Mouse (Mus musculus) neural tube, embryonic 13.5 days (tissue): Measurements from ENCODE around the gene Hoxb3. TPM values are rescaled to one million over a fixed set of nuclear protein-coding genes. Genes with fewer than 3 reads are reported as not detected.

Experiments
- ATAC-seq: fragments of 200-750 bp; cut with Nextera tagmentation; 2 replicates; pipeline ENCODE4 v1.8.0; 2017; ENCODE audit warnings: low read depth, mild to moderate bottlenecking, moderate TSS enrichment, moderate library complexity
- H3K27ac ChIP-seq: fragments of 300-500 bp; sonication (generic); replicated peaks from 2 replicates; pipeline ENCODE4 v1.5.1; 2015; ENCODE audit warnings: moderate library complexity, mild to moderate bottlenecking, inconsistent platforms
- H3K27me3 ChIP-seq: fragments of 300-500 bp; sonication (generic); 2 replicates; pipeline ENCODE4 v1.6.1; 2015; ENCODE audit warnings: mild to moderate bottlenecking, inconsistent platforms
- H3K36me3 ChIP-seq: fragments of 300-500 bp; sonication (generic); 2 replicates; pipeline ENCODE4 v1.6.1; 2015; ENCODE audit warnings: mild to moderate bottlenecking, inconsistent platforms
- H3K4me1 ChIP-seq: fragments of 300-500 bp; sonication (generic); replicated peaks from 2 replicates; pipeline ENCODE4 v1.6.1; 2015; ENCODE audit warnings: inconsistent platforms
- H3K4me2 ChIP-seq: fragments of 300-500 bp; sonication (generic); 2 replicates; pipeline ENCODE4 v1.6.1; 2015; ENCODE audit warnings: inconsistent platforms, mild to moderate bottlenecking, moderate library complexity
- H3K4me3 ChIP-seq: fragments of 300-500 bp; sonication (generic); 2 replicates; pipeline ENCODE4 v1.5.1; 2015; ENCODE audit warnings: mild to moderate bottlenecking, inconsistent platforms
- H3K9ac ChIP-seq: fragments of 300-500 bp; sonication (generic); 2 replicates; pipeline ENCODE4 v1.6.1; 2015; ENCODE audit warnings: moderate library complexity, mild to moderate bottlenecking, inconsistent platforms
- H3K9me3 ChIP-seq: fragments of 300-500 bp; sonication (generic); 2 replicates; pipeline ENCODE4 v1.6.1; 2016; ENCODE audit warnings: inconsistent platforms
- WGBS: fragments of 180-500 bp; shearing (Covaris S2); methylation state at CpG from one replicate; pipeline ENCODE4 v1.1.7; 2015; 5-methylcytosine and 5-hydroxymethylcytosine counted together
- polyA plus RNA-seq: library from polyadenylated mRNA; unstranded; fragments of >200 nt; fragmentation: Nextera tagmentation; extraction: Ambion mirVana; gene quantifications from 2 replicates; pipeline ENCODE4 v1.2.1, GENCODE M21; 2015

Gene Hoxb3
- polyA plus RNA-seq, 1 experiment from 2014 or later: 12.8 TPM

GRCm38 (mm10) chr11:96317608-96318367, 5.3 kb upstream of the Hoxb3 start, which contains the start of gene Hoxb4:
Hoxb4 (plus strand) TSS chr11:96318267.
- peaks cover 89% of the 10 kb centered on the region for H3K4me1 ChIP-seq
- no peaks in the 10 kb centered on the region for H3K27me3 ChIP-seq

GRCm38 (mm10) chr11:96318368-96319070, 4.6 kb upstream of the Hoxb3 start:
- Histone ChIP-seq H3K27me3 (no peaks in the 10 kb centered on the region), H3K9ac (peak overlapping the region; percentile 100)

More at GRCm38 (mm10) chr11:96317608-96318367, 5.3 kb upstream of the Hoxb3 start, which contains the start of gene Hoxb4:
- Histone ChIP-seq H3K36me3 (peaks cover 7% of the 10 kb centered on the region; the same call in 1 of the 2 replicates), H3K4me3 (peak within 1 kb of the TSS; percentile 99), H3K4me2 (peak within 1 kb of the TSS; percentile 96), H3K27ac (peak within 1 kb of the TSS; percentile 100), H3K9me3 (no peaks in the 10 kb centered on the region), H3K9ac (peak within 1 kb of the TSS; percentile 100)
- 0 out of 2 replicates have a peak, but pooled peaks have one; percentile 3 for ATAC-seq
- 1% methylated on average over 28 of the region's 28 CpGs for WGBS

GRCm38 (mm10) chr11:96319071-96319902, 3.8 kb upstream of the Hoxb3 start:
- under 1% methylated on average over 34 of the region's 34 CpGs for WGBS
- H3K4me3 ChIP-seq: peak overlapping the region; percentile 99
- peaks cover 10% of the 10 kb centered on the region; the same call in 1 of the 2 replicates for H3K36me3 ChIP-seq
- H3K9ac ChIP-seq: peak overlapping the region; percentile 100
- ATAC-seq: peak; percentile 88
- no peaks in the 10 kb centered on the region for H3K27me3 ChIP-seq
- peak overlapping the region; percentile 96 for H3K4me2 ChIP-seq
- no peaks in the 10 kb centered on the region for H3K9me3 ChIP-seq
- H3K4me1 ChIP-seq: peaks cover 89% of the 10 kb centered on the region
- H3K27ac ChIP-seq: peak overlapping the region; percentile 100

More at GRCm38 (mm10) chr11:96318368-96319070, 4.6 kb upstream of the Hoxb3 start:
- Histone ChIP-seq H3K9me3 (no peaks in the 10 kb centered on the region), H3K36me3 (peaks cover 7% of the 10 kb centered on the region; the same call in 1 of the 2 replicates), H3K4me3 (peak overlapping the region; percentile 99), H3K27ac (peak overlapping the region; percentile 100), H3K4me1 (peaks cover 89% of the 10 kb centered on the region), H3K4me2 (peak overlapping the region; percentile 96)
- under 1% methylated on average over 29 of the region's 45 CpGs for WGBS
- peak; percentile 67 for ATAC-seq

GRCm38 (mm10) chr11:96319910-96320309, 3.2 kb upstream of the Hoxb3 start:
- Histone ChIP-seq H3K27me3 (no peaks in the 10 kb centered on the region), H3K4me2 (peak overlapping the region; percentile 96), H3K4me3 (peak overlapping the region; percentile 99), H3K27ac (peak overlapping the region; percentile 100), H3K4me1 (peaks cover 89% of the 10 kb centered on the region), H3K9ac (peak overlapping the region; percentile 100), H3K36me3 (peaks cover 10% of the 10 kb centered on the region; the same call in 1 of the 2 replicates), H3K9me3 (no peaks in the 10 kb centered on the region)
- WGBS: under 1% methylated on average over 29 of the region's 29 CpGs
- ATAC-seq: peak; percentile 7; the same call in 1 of the 2 replicates

GRCm38 (mm10) chr11:96320688-96321087, 2.4 kb upstream of the Hoxb3 start:
- Histone ChIP-seq H3K9ac (peak overlapping the region; percentile 100), H3K36me3 (peaks cover 10% of the 10 kb centered on the region; the same call in 1 of the 2 replicates), H3K27ac (peak overlapping the region; percentile 100), H3K4me1 (peaks cover 89% of the 10 kb centered on the region), H3K27me3 (no peaks in the 10 kb centered on the region), H3K4me2 (peak overlapping the region; percentile 96), H3K9me3 (no peaks in the 10 kb centered on the region), H3K4me3 (peak overlapping the region; percentile 99)
- no peak for ATAC-seq
- under 1% methylated on average over 17 of the region's 17 CpGs for WGBS

GRCm38 (mm10) chr11:96321846-96322245, 1.3 kb upstream of the Hoxb3 start:
- peaks cover 89% of the 10 kb centered on the region for H3K4me1 ChIP-seq
- H3K4me3 ChIP-seq: peak overlapping the region; percentile 99
- H3K36me3 ChIP-seq: peaks cover 12% of the 10 kb centered on the region; the same call in 1 of the 2 replicates
- no peak for ATAC-seq
- H3K4me2 ChIP-seq: peak overlapping the region; percentile 96
- H3K27me3 ChIP-seq: no peaks in the 10 kb centered on the region
- H3K9me3 ChIP-seq: no peaks in the 10 kb centered on the region
- peak overlapping the region; percentile 100 for H3K9ac ChIP-seq
- H3K27ac ChIP-seq: peak overlapping the region; percentile 100
- 6% methylated on average over 5 of the region's 5 CpGs for WGBS

GRCm38 (mm10) chr11:96322738-96323137, 388 bp upstream of the Hoxb3 start:
- Histone ChIP-seq H3K36me3 (peaks cover 12% of the 10 kb centered on the region; the same call in 1 of the 2 replicates), H3K27me3 (no peaks in the 10 kb centered on the region), H3K9ac (peak overlapping the region; percentile 100), H3K4me1 (peaks cover 89% of the 10 kb centered on the region), H3K4me3 (peak overlapping the region; percentile 99), H3K9me3 (no peaks in the 10 kb centered on the region), H3K27ac (peak overlapping the region; percentile 100), H3K4me2 (peak overlapping the region; percentile 96)
- WGBS: 4% methylated on average over 6 of the region's 6 CpGs
- ATAC-seq: no peak

GRCm38 (mm10) chr11:96324125-96324524, 999 bp downstream of the Hoxb3 start:
- H3K9ac ChIP-seq: peak overlapping the region; percentile 100

GRCm38 (mm10) chr11:96324965-96325364, 1.8 kb downstream of the Hoxb3 start:
- Histone ChIP-seq H3K4me1 (peaks cover 100% of the 10 kb centered on the region), H3K36me3 (peaks cover 13% of the 10 kb centered on the region; the same call in 1 of the 2 replicates), H3K27ac (peak overlapping the region; percentile 100), H3K9ac (peak overlapping the region; percentile 100), H3K27me3 (no peaks in the 10 kb centered on the region), H3K4me2 (peak overlapping the region; percentile 96), H3K4me3 (peak overlapping the region; percentile 99), H3K9me3 (no peaks in the 10 kb centered on the region)
- ATAC-seq: no peak
- WGBS: 4% methylated on average over 8 of the region's 8 CpGs

More at GRCm38 (mm10) chr11:96324125-96324524, 999 bp downstream of the Hoxb3 start:
- 6% methylated on average over 5 of the region's 5 CpGs for WGBS
- Histone ChIP-seq H3K9me3 (no peaks in the 10 kb centered on the region), H3K4me2 (peak overlapping the region; percentile 96), H3K27me3 (no peaks in the 10 kb centered on the region), H3K4me3 (peak overlapping the region; percentile 99), H3K27ac (peak overlapping the region; percentile 100), H3K36me3 (peaks cover 12% of the 10 kb centered on the region; the same call in 1 of the 2 replicates), H3K4me1 (peaks cover 97% of the 10 kb centered on the region)
- ATAC-seq: no peak

GRCm38 (mm10) chr11:96325747-96326212, 2.7 kb downstream of the Hoxb3 start:
- peak overlapping the region; percentile 100 for H3K9ac ChIP-seq
- no peak for ATAC-seq
- H3K36me3 ChIP-seq: peaks cover 16% of the 10 kb centered on the region; the same call in 1 of the 2 replicates
- H3K4me3 ChIP-seq: peak overlapping the region; percentile 99
- H3K9me3 ChIP-seq: no peaks in the 10 kb centered on the region
- 3% methylated on average over 22 of the region's 22 CpGs for WGBS
- H3K27ac ChIP-seq: peak overlapping the region; percentile 100
- peak overlapping the region; percentile 96 for H3K4me2 ChIP-seq
- peaks cover 100% of the 10 kb centered on the region for H3K4me1 ChIP-seq
- H3K27me3 ChIP-seq: no peaks in the 10 kb centered on the region

GRCm38 (mm10) chr11:96326705-96327104, 3.6 kb downstream of the Hoxb3 start:
- H3K4me3 ChIP-seq: peak overlapping the region; percentile 99
- H3K4me1 ChIP-seq: peaks cover 100% of the 10 kb centered on the region
- H3K27ac ChIP-seq: peak overlapping the region; percentile 100
- peaks cover 16% of the 10 kb centered on the region; the same call in 1 of the 2 replicates for H3K36me3 ChIP-seq
- WGBS: 1% methylated on average over 12 of the region's 12 CpGs
- no peaks in the 10 kb centered on the region for H3K9me3 ChIP-seq
- no peak for ATAC-seq
- peak overlapping the region; percentile 100 for H3K9ac ChIP-seq
- peak overlapping the region; percentile 96 for H3K4me2 ChIP-seq
- H3K27me3 ChIP-seq: no peaks in the 10 kb centered on the region
